Mouse (Mus musculus) lung, adult 2 months (tissue): ENCODE results near the gene Arhgef28. TPM values are rescaled to one million over a fixed set of nuclear protein-coding genes. Genes with fewer than 3 reads are reported as not detected.

Source experiments
- DNase-seq: peaks from one replicate; pipeline ENCODE4 v3.0.0; 2022
- H3K4me1 ChIP-seq: fragments of 200-500 bp; 2 replicates; pipeline ENCODE4 v1.6.1; 2011; ENCODE audit warnings: low read length; ENCODE audit not compliant: control insufficient read depth, insufficient read depth
- H3K4me3 ChIP-seq: fragments of 200-500 bp; replicated peaks from 2 replicates; pipeline ENCODE3; 2011; ENCODE audit warnings: low read depth, mild to moderate bottlenecking, control low read depth, low read length; ENCODE audit errors: extremely low read depth
- CTCF ChIP-seq: fragments of 200-500 bp; IDR thresholded peaks from 2 replicates; pipeline ENCODE4 v1.5.1; 2011; ENCODE audit warnings: mild to moderate bottlenecking, low read length, control low read depth; ENCODE audit not compliant: insufficient read depth
- POLR2A ChIP-seq: fragments of 200-500 bp; IDR thresholded peaks from 2 replicates; pipeline ENCODE4 v1.6.1; 2011; ENCODE audit warnings: low read depth, mild to moderate bottlenecking, control low read depth, low read length, borderline replicate concordance; ENCODE audit errors: extremely low read depth
- WGBS: fragments of 180-500 bp; shearing (Covaris S2); methylation state at CpG from one replicate; pipeline ENCODE4 v1.1.7; 2018; 5-methylcytosine and 5-hydroxymethylcytosine counted together
- polyA plus RNA-seq: library from polyadenylated mRNA; depleted of rRNA; stranded (reverse); fragments of >200 nt; gene quantifications from 2 replicates; pipeline ENCODE4 v1.2.3, GENCODE M21; 2012

Arhgef28 gene
- polyA plus RNA-seq, 1 experiment = 16.0 TPM

DNA sequence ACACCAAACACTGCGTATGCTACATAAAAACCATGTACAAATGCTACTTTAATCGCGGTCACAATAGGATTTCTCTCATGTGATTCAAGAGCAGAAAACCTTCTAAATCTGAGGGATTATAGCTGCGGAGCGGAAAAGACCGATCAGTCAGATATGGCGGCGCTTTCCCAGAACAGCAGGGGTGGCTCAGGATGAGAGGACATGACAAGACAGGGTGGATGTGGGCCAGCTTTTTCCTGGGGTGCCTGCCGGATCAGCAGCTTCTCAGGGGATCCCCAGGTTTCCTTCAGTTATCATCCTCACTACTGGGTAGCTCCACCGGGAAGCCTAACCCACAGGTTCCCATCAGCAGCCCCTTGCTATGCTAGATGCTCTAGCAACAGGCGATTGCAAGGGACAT lies 204.5 kb downstream of the Arhgef28 start:
- no peak for TF ChIP-seq POLR2A
- TF ChIP-seq CTCF = no peak
- Histone ChIP-seq H3K4me1 (no peaks in the 10 kb centered on the region; the same call in 1 of the 2 replicates), H3K4me3 (no peak overlapping the region)
- 76% methylated on average over 11 of the region's 11 CpGs for WGBS
- no peak for DNase-seq

DNA sequence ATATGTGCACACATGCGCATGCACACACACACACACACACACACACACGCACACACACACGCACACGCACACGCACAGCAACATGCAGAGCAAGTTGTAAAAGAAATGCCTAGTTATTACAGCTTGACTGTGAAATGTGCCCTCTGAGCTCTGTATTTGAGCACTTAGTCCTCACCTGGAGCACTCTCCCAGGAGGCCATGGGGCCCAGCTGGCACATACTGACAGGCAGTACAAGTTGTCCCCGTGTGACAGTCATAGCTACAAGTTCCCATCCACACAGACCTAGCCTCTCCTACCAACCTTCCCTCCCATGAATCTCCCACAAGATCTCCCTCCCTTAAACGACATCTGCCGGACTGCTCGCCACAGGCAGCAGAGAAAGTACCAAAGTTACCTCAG lies 205.4 kb downstream of the Arhgef28 start:
- WGBS = 91% methylated on average over 9 of the region's 9 CpGs
- no peak for DNase-seq
- no peak overlapping the region for H3K4me3 ChIP-seq
- no peaks in the 10 kb centered on the region for H3K4me1 ChIP-seq
- TF ChIP-seq POLR2A (no peak), CTCF (no peak)

DNA sequence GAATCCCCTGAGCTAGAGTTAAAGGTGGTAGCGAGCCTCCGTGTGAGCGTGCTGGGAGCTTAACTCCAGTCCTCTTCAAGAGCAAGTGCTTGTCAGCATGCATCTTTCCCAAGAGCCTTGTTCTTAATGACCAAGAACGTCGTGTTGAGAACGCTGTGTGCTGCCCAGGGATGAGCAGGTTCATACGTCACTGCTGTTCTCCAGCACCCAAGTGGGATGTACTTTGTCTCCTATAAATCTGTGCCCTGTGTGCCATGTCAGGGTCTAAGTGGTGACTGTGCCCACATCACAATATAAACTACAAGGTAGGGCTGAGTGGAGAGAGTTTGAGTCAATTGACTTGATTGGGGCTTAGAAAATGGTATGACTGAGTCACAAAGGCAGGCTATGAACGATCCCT lies 207.1 kb downstream of the Arhgef28 start:
- no peak overlapping the region for H3K4me3 ChIP-seq
- H3K4me1 ChIP-seq = no peaks in the 10 kb centered on the region
- no peak for DNase-seq
- 86% methylated on average over 8 of the region's 8 CpGs for WGBS
- TF ChIP-seq POLR2A = no peak

DNA sequence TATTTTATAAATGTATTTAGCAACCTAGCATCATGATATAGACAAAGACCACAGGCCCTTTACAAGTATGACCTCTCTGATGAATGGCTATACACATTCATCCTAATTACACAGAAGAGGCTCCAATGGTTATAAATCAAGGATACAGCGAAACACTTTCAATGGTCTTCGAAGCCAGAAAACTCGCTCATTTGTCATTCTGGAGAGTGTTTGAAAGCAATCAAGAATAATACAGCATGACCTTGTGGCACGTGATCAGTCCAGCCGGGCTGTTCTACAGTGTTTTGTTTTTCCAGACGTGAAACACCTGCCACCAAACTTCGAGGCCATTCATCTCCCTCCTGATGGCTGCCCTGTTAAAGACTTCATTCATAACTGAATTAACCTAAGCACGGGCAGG lies 207.7 kb downstream of the Arhgef28 start:
- no peak overlapping the region for H3K4me3 ChIP-seq
- no peak for DNase-seq
- TF ChIP-seq POLR2A = no peak
- TF ChIP-seq CTCF = no peak
- H3K4me1 ChIP-seq = no peaks in the 10 kb centered on the region
- WGBS = 51% methylated on average over 8 of the region's 8 CpGs

DNA sequence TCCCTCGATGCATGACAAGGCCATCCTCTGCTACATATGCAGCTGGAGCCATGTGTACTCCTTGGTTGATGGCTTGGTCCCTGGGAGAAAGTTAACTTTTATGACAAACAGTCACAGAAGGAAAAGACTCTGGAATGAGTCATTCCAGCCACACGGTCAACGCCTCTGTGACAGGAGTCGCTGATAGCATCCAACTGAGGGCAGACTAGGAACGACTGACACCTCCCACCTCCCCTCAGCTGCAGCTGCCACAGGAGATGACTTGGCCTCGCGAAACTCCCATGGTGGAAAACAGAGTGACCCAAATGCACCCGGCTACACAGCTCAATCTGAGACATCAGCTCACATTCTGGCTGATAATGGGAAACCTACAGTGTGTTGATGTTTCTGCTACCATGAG lies 215.3 kb downstream of the Arhgef28 start:
- H3K4me3 ChIP-seq = no peak overlapping the region
- DNase-seq = no peak
- 42% methylated on average over 8 of the region's 8 CpGs for WGBS
- no peak for TF ChIP-seq CTCF
- no peak for TF ChIP-seq POLR2A
- H3K4me1 ChIP-seq = no peaks in the 10 kb centered on the region

DNA sequence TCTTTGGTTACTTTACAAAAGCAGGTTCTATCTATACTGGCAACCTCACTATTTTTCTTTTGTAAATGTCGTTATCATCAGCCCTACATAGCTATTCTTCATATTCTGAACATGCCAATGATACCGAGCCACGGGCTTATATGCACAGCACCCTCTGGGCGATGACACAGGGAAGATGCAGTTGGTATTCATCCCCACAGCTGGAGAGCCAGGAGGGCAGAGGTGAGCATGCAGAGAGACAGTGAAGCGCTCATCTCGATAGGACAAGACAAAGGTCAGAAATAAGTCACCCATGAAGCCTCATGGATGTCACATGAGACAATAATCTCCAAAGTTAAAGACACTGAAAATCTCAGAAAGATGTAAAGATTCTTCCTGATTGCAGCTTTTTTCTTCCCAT lies 217.4 kb downstream of the Arhgef28 start:
- TF ChIP-seq CTCF = no peak
- no peak overlapping the region for H3K4me3 ChIP-seq
- no peaks in the 10 kb centered on the region for H3K4me1 ChIP-seq
- WGBS = 89% methylated on average over 6 of the region's 6 CpGs
- no peak for DNase-seq

DNA sequence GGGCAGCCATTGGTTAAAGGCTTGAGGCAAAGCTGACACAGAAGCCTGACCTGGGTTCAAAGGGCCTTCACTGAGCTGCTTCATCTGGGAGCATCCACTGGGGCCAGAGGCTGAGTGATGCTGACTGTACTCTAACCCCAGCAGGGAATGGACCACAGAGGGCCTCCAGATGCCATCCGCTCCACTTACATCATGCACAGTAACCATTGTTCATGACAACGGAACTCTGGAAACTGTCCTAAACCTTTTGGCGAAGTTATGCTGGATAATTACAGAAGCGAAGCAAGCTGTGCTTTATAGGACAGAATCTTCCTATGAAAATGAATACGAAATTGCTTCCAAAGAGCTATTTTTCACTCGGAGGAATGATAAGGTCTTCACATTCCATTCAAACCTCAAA lies 219.5 kb downstream of the Arhgef28 start:
- H3K4me3 ChIP-seq = no peak overlapping the region
- WGBS = 80% methylated on average over 6 of the region's 6 CpGs
- H3K4me1 ChIP-seq = no peaks in the 10 kb centered on the region
- DNase-seq = no peak
- no peak for TF ChIP-seq CTCF
- TF ChIP-seq POLR2A = no peak

DNA sequence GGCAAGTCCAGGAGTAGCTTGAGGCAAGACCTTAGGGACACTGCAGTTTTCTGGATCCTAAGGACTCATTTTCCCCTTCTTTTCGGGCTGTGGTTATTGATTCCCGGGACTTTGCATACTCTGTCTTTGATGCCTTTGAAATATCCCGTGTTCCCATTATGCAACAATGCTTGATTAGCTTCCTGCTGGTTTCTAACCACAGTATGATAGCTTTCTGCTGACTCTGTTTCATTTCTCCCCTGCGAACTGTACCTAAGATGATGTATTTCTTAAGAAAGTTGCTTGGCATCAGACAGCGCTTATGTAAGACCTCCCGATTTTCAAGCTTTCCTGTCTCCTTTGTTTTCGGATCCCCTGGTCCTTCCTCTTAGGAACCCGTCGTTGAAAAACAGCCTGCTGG lies 229.1 kb downstream of the Arhgef28 start:
- DNase-seq = no peak
- WGBS = 75% methylated on average over 9 of the region's 9 CpGs
- TF ChIP-seq POLR2A = no peak
- no peak for TF ChIP-seq CTCF
- H3K4me3 ChIP-seq = no peak overlapping the region
- peaks cover 2% of the 10 kb centered on the region for H3K4me1 ChIP-seq

DNA sequence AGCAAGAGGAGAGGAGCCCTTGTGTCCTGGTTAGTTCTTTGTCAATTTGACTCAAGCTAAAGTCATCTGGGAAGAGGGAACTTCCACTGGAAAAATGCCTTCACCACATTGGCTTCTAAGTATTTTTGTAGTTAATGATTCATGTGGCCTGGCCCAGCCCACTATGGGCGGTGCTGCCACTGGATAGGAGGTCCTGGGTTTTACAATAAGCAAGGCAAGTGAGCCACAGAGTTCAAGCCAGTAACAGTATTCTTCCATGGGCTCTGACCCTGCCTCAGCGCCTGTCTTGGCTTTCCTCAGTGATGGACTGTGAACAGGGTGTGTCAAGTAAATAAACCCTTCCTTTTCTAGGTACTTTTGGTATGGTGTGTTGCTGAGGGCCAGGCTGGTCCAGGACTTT lies 229.6 kb downstream of the Arhgef28 start:
- TF ChIP-seq POLR2A = no peak
- no peak for TF ChIP-seq CTCF
- no peak for DNase-seq
- 65% methylated on average over 2 of the region's 2 CpGs for WGBS
- Histone ChIP-seq H3K4me1 (peaks cover 2% of the 10 kb centered on the region), H3K4me3 (no peak overlapping the region)

DNA sequence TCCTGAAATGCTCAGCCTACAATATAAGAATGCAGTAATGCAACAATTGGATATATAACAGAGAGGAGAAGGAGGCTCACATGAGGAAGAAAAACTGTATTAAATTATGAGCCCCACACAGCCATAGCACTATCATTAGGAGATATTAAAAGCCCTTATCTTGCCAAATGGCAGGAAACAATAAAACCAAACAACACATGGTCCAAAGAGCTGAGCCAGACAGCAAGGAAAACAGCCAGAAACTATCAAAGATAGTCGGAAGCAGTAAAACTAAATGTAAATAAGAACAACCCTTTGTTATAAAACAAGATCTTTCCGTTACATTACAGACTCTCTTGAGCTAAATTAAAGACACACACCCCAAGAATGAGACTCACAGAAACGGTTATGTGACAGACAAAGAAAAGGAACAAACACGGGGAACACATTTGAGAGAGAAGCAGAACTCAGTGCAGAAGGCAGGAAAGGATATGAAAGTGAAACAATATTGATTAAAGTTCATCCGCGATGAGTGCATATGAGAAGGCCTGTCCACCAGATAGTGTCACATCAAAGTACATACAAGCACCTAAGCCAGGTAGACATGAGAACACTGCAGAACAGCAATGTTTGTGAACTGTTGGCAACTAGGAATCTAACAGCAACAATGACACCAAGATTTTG lies 231.6 kb downstream of the Arhgef28 start:
- H3K4me1 ChIP-seq = peaks cover 2% of the 10 kb centered on the region
- no peak overlapping the region for H3K4me3 ChIP-seq
- TF ChIP-seq POLR2A (no peak), CTCF (no peak)
- 34% methylated on average over 6 of the region's 6 CpGs for WGBS
- no peak for DNase-seq

DNA sequence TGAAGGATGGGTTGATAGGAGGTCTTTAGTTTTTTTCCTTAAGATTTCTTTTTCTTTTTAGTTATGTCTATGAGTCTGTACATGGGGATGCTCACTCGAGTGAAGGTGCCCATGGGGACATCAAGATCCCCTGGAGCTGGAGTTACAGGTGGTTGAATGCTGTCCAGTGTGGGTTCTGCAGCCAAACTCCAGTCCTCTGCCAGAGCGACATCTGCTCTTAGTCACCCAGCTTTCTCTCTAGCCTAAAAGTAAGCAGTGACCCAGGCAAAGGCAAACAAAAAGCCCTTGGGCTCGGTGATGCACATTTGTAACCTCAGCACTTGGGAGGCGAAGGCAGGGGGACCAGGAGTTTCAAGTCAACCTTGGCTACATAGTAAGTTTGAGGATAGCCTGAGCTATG lies 232.3 kb downstream of the Arhgef28 start:
- no peak for DNase-seq
- WGBS = 67% methylated on average over 4 of the region's 4 CpGs

More for the DNA sequence above, 232.3 kb downstream of the Arhgef28 start:
- TF ChIP-seq CTCF (no peak), POLR2A (no peak)
- peaks cover 2% of the 10 kb centered on the region for H3K4me1 ChIP-seq
- H3K4me3 ChIP-seq = no peak overlapping the region
